Mouse (Mus musculus) v-Abl transformed pro-B cells (cell line): Measurements from ENCODE around the gene Adgrb2.

Source experiments
- in situ Hi-C, 2 experiments: fragments of 400-800 bp; cut with MboI; formaldehyde crosslinking; loops; one replicate each; pipeline ENCODE4 v1.15.1; 2025; ENCODE audit not compliant: unreplicated experiment in 2 of 2

The Adgrb2 gene

GRCm38 (mm10) chr4:129985671-129986441 lies 1.2 kb downstream of the Adgrb2 start:
- in situ Hi-C loops, result no loop called here

GRCm38 (mm10) chr4:129987825-129988504 lies 3.3 kb downstream of the Adgrb2 start:
- in situ Hi-C loops, result no loop called here

GRCm38 (mm10) chr4:129989925-129990324 lies 5.3 kb downstream of the Adgrb2 start:
- in situ Hi-C loops, result no loop called here

GRCm38 (mm10) chr4:129992720-129993119 lies 8.1 kb downstream of the Adgrb2 start:
- in situ Hi-C loops, result no loop called here

- in situ Hi-C loops, result no loop called here
Measured at GRCm38 (mm10) chr4:129993213-129993612, 8.5 kb downstream of the Adgrb2 start.

GRCm38 (mm10) chr4:129993944-129994695 lies 9.4 kb downstream of the Adgrb2 start:
- in situ Hi-C loops, result no loop called here

GRCm38 (mm10) chr4:129994728-129995127 lies 10.1 kb downstream of the Adgrb2 start:
- in situ Hi-C loops, result no loop called here

GRCm38 (mm10) chr4:129995255-129995654 lies 10.6 kb downstream of the Adgrb2 start:
- in situ Hi-C loops, result no loop called here

- in situ Hi-C loops, result no loop called here
Measured at GRCm38 (mm10) chr4:129996015-129996414, 11.3 kb downstream of the Adgrb2 start.

- in situ Hi-C loops, result no loop called here
Measured at GRCm38 (mm10) chr4:129998124-129998523, 13.5 kb downstream of the Adgrb2 start.

- in situ Hi-C loops, result no loop called here
Measured at GRCm38 (mm10) chr4:130001710-130002109, 17.0 kb downstream of the Adgrb2 start.

- in situ Hi-C loops, result no loop called here
Measured at GRCm38 (mm10) chr4:130002157-130002556, 17.5 kb downstream of the Adgrb2 start.

GRCm38 (mm10) chr4:130005593-130005992 lies 20.9 kb downstream of the Adgrb2 start:
- in situ Hi-C loops, result no loop called here

GRCm38 (mm10) chr4:130006533-130006932 lies 21.9 kb downstream of the Adgrb2 start:
- in situ Hi-C loops, result no loop called here

GRCm38 (mm10) chr4:130009043-130009442 lies 24.4 kb downstream of the Adgrb2 start:
- in situ Hi-C loops, result no loop called here

- in situ Hi-C loops, result no loop called here
Measured at GRCm38 (mm10) chr4:130010723-130011122, 26.1 kb downstream of the Adgrb2 start.

- in situ Hi-C loops, result no loop called here
Measured at GRCm38 (mm10) chr4:130012234-130012633, 27.6 kb downstream of the Adgrb2 start.

- in situ Hi-C loops, result no loop called here
Measured at GRCm38 (mm10) chr4:130013111-130013510, 28.4 kb downstream of the Adgrb2 start.

GRCm38 (mm10) chr4:130016010-130016409 lies 31.3 kb downstream of the Adgrb2 start:
- in situ Hi-C loops, result no loop called here

- in situ Hi-C loops, result no loop called here
Measured at GRCm38 (mm10) chr4:130017036-130017674, 32.5 kb downstream of the Adgrb2 start.

GRCm38 (mm10) chr4:130022952-130023351 lies 38.3 kb downstream of the Adgrb2 start:
- in situ Hi-C loops, result no loop called here
